Mouse (Mus musculus) c-Kit-positive CD71-positive TER-119-negative erythroid progenitor cells, embryonic 14.5 days (primary cell): ENCODE measurements around the gene Olfr998.
"Not testable (repeated sequence)": the region's sequence is repeated elsewhere in the genome, so short reads cannot be mapped to it uniquely, and the experiment has no call there.

ENCODE experiments used
- DNase-seq: peaks from one replicate; pipeline ENCODE4 v3.0.0-alpha.2; 2013; ENCODE audit warnings: low read depth

The Olfr998 gene

DNA sequence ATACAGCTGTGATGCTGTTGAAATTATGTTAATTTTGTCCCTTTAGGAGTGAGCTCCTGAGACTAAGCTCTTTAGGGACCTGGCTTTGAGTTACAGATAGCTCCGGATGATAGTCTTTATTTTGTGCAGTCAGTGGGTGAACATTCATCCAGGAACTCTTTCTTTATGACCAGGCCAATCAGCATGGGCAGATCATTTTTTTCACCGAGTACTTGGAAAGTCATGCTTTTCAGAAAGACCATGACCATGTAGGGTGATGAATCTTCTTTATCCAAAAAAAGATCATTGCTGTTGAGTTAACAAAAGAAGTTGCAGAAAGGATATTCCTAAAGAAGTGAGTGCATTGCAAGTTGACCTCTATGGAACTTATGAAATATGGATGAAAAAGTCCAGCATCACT lies at the start of gene Olfr998:
Gene Olfr998, plus strand, starts transcription at position 301 of the 400 bp plus-strand sequence.
- not testable (repeated sequence) for DNase-seq

DNA sequence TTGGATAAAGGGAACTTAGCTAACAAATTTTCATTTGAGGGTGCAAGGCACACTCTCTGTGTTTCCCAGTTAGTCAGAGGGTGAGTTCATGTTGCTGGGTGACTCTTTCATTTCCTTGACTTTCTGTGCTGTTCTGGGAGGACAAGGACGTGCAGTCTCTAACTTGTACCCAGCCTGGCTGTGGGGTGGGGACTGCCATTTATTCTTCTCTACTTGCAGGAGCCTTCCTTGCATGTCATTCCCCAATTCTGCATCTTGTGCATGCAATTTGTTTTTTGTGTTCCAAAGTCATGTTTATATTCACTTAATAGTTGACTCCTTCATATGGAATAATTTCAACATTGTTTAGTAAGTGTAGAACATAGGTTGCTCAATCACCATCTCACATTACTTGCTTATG lies 33.9 kb upstream of the Olfr998 start:
- DNase-seq, result no peak

DNA sequence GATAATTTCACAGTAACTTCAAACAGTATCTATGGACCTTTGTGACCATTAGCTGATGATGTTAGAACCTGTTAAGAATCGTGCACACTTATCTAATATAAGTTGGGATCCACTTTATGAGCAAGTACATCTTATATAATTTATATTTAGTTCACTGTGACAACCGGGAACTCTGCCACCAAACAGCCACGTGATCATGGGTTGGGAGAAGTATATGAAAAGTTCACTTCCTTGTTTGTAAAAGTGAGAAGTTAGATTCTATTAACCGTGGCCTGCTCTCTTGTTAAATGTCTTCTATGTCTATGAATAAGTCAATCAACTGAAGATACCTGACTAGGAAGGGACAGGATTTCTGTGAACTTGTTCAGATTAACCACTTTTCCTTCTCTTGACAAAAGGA lies 28.5 kb upstream of the Olfr998 start:
- no peak for DNase-seq

DNA sequence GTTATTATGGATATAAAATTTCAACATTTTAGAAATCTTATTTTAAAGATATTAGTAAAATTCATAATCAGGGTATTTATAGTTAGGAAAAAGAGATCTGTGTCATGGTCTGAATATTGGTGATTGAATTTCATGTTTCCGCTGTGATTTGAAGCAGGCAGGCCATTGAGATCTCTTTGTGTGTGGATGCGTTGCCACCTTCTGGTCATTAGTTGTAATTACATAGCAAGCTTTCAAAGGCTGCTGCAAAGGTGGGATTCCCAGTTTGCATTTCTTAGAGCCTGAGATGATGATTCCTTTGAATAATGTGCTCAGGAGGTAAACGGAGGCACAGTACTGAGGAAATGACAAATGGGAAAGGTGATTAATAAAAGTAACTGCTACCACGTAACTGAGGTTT lies 27.6 kb upstream of the Olfr998 start:
- DNase-seq, result peak; percentile 10

DNA sequence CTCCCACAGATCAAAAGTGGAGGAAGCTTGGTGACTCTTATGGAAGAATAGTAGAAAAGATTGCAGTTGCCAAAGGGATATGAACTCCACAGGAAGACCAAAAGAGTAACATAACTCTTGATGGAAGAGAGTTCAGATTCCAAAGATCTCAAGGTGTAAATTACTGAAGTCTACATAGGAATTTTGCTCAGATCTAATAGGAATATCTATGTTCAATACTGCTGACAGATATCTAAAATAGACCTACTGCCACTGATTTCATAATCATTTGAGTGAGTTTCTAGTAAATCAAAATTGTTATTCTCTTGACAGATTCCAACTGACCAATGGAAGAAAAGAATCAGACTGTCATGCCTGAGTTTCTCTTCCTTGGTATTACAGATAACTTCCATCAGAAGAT lies 9.8 kb upstream of the Olfr998 start, which contains the start of gene Olfr996:
Gene Olfr996, plus strand, starts transcription at position 301 of the 400 bp plus-strand sequence.
- no peak for DNase-seq

DNA sequence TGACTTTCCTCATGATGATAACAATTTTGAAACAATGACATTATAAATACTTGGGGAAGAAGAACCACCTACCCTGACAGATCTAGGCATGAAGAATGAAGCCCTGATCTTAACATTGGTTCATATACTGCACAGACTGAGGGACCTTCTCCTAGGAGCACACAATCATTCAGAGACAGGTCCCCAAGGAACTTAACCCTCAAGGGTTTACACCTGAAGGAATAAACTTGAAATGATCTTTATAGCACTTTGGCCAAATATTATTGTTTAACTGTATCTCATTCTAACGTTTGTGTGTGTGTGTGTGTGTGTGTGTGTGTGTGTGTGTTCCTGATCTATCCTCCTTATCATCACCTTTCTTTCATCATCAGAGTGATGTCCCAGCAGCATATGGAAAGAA lies 23.1 kb downstream of the Olfr998 start, which contains the start of gene Olfr1000:
Gene Olfr1000, minus strand, starts transcription at position 101 of the 400 bp plus-strand sequence.
- no peak for DNase-seq
